Mouse (Mus musculus): Measurements from ENCODE around the gene Dnlz.

The Dnlz gene

DNA sequence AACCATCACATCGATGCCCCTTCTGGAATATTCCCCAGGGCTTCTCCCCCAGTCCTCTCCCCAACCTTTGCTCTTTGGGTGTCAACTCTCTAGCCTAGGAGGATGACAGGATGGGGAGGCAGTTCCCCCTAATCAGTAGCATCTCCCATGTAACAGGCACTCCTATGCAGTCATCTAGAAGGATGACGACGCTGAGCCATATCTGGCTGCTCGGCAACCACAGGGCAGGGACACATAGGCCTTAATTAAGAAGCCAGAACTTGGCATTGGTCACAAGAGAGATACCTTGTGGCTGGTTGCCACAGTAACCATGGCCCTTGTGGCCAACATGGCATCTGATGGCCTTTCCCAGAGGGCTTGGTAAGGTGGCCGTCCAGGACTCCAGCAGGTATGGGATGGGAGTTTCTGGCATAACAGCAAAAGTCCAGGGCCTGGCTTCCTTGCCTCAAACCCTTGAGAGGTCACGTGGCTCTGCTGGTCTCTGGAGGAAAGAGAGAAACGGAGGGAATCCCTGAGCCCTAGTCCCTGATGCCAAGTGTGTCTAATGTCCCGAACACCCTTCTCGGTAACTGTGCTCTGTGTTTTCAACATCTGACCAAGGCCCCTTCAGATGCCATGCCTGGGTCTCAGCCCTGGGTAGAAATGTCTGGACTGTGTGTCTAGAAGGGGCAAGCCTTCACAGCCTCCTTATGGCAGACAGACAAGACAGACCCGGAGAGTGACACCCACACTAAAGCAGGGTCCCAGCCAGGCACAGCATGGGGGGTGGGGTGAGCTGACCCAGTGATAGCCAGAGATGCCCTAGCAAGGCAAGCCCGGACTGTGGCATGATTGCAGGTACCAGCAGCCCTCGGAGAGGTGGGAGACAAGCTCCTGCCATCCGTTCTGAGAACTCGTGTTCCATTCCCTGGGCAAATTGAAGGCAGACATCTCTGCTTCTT lies 31.4 kb downstream of the Dnlz start:
- DNase-seq (ENCODE audit: low read depth), result no peak

DNA sequence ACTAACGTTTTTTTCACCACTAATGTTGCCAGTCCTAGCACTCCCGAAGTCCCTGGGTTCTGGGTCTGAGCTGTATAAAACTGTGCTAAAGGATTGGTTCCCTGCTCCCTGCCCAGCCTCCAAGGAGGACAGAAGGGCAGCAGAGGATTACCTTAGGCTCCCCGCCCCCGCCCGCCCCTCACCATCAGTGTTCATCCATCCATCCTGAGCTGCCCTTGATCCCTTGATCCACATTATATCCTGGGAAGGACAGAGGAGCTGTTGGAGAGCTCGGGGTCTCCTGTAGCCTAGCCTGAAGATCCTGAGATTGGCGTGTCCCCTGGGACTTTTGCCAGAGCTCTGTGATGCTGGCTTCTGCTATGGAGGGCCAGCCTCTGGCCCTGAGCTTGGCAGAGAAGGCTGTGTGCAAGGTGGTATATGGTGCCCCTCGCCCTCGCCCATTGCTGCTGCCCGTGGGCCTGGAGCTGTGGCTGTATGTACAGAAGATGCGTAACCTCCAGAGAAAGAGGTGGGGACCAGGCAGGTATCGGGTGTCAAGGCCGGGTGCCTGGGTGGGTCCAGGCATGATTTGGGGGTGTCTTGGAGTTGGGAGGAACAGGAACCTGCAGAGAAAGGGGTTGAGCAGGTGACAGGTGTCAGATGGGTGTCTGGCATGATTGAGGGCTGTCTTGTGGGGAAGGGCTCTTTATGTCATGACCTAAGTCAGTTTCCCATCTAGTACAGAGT lies 32.2 kb downstream of the Dnlz start:
- no peak for DNase-seq (ENCODE audit: low read depth)

DNA sequence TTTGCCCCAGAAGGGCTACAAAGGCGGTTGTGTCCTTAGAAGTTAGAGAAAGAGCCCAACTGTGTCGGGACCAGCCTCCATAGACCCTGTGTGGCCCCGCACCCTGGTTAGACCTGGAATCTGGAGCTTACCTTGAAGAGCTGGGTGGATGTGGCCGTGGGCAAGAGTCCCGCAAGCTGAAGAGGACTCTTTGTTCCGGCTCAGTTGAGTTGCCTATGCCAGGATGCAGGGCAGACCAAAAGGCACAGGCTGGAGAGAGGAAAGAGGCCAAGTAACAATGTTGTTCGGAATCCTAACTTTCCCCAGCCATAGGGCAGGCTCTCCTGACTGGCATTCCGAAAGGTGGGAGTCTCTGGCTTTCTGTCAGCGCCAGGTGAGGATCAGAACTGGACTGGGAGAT lies 32.8 kb downstream of the Dnlz start:
- DNase-seq (ENCODE audit: low read depth), result no peak

GRCm38 (mm10) chr2:26317991-26318672 lies 33.8 kb downstream of the Dnlz start:
- no peak for DNase-seq (ENCODE audit: low read depth)

- no peak for DNase-seq (ENCODE audit: low read depth)
Measured at GRCm38 (mm10) chr2:26317371-26317770, 34.5 kb downstream of the Dnlz start.

DNA sequence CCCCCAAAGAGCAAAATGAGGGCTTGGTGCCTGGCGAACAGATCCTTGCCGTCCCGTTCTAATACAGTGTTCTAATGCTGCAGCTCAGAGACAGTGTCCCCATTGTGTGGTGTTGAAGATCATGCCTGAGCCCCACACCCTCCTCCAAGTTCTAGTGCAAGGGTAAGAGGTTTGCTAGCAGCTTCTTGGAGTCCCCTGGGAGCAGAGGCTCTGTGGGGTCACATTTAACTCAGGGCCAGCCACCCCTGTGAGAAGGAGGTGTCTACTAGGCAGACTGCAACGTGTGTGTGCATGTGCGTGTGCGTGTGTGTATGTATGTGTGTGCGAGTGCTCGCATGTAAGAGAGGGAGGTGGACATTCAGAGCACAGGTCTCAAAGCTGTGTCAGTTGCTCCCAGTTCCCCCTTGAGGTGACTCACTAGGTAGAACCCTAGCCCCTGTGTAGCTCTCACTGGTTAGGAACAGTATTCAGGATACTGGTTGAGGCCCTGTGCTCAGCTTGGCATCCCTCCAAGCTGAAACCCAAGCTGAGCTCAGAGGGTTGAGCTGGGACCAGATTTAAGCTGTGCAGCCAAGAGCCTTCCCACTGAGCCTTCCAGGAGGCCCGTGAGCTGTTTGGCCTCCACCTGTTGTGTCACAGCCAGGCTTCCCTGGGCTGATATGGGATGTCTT lies 35.2 kb downstream of the Dnlz start:
- DNase-seq (ENCODE audit: low read depth), result peak; percentile 90

DNA sequence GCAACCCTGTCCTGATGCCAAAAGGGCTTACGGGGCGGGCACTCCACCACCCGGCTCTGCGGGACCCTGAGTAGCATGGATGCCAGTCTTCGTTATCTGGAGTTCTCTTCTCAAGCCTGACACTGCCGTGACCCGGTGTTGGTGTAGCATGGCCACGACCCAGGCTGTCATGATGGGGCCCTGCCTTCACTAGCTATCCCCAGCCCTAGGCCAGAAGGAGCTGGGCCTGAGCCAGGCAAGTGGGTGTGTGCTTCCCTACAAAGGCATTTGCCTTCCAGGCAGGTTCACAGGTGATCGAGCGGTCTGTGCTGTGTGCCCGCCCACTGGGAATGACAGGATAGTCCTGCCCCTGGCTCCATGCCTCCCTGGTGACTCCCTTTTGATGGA lies 36.0 kb downstream of the Dnlz start:
- peak; percentile 61 for DNase-seq (ENCODE audit: low read depth)

- peak; percentile 86 for DNase-seq (ENCODE audit: low read depth)
Measured at GRCm38 (mm10) chr2:26315072-26315924, 36.6 kb downstream of the Dnlz start, which contains the start of gene Gpsm1. Gene Gpsm1 (plus strand): TSS chr2:26315515.

- DNase-seq (ENCODE audit: low read depth), result peak; percentile 91
Measured at GRCm38 (mm10) chr2:26314281-26315071, 37.4 kb downstream of the Dnlz start.

- DNase-seq (ENCODE audit: low read depth), result no peak
Measured at GRCm38 (mm10) chr2:26313394-26313793, 38.5 kb downstream of the Dnlz start.

DNA sequence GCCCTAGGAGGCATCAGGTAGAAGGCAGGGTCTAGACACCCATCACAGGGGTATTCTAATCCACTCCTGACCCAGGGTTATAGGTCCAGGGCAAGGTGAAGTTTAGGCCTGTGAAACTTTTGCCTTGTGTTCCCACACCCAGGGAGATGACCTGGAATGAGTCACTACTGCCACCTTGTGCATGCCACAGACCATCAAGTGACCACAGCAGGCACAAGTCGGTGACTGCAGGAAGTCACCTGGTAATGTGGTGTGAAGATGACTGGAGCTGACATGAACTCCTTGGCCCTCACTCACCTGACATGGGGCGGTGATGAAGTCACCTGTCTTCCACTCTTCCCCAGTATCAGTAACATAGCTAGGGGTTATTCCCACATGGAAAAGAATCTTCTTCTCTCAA lies 39.1 kb downstream of the Dnlz start:
- DNase-seq (ENCODE audit: low read depth), result no peak

DNA sequence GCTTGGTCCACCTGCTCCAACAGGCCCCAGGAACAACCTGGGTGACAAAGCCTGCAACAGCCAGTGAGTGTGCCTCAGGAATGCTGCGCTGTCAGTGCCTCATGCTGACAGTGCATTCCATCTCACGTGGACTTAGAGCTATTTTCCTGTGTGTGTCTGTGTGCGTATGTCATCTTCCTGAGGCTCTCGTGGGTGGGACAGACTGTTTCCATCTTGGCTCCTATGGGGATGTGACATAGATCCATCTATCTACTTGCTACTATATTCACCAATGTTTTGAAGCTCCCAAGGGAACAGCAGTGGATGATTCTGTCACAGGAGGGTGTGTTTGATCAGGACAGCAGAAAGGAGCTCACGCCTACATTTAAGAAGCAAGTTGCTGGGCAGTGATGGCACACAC lies 40.0 kb downstream of the Dnlz start:
- DNase-seq (ENCODE audit: low read depth), result no peak

DNA sequence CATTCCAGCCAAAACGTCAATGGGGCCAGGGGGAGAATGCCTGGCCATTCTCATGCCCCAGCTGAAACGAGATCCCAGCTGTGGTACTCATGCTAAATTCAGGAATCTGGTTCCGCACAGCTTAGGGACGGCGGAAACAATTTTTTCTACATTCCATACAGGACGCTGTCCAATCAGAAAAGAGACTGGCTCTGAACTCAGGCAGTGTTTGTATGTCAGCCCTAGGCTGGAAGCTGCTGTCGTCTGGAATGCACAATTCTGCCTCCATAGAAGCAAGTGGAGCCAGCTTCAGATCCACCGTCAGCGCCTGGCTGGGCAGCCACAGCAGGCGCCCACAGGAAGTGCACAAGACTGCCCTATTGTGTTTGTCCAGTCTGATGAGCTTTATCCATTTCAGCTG lies 42.2 kb downstream of the Dnlz start:
- DNase-seq (ENCODE audit: low read depth), result peak; percentile 67

DNA sequence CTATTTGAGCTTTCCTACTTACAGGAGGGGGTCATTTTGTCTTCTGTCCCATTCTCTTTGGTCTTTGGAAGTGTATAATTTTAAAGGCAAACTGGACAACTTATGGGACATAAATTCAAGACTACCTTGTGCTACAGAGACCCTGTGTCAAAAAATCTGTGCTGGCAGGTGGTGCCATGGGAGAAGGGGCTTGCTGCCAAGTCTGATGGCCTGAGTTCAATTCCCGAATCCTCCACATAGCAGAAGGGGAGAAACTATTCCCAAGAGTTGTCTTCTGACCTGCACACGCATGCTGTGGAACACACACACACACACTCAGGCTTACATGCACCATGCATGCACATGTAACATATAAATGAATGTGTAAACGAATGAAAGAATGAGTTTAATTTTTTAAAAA lies 45.2 kb downstream of the Dnlz start:
- DNase-seq (ENCODE audit: low read depth), result no peak

- no peak for DNase-seq (ENCODE audit: low read depth)
Measured at GRCm38 (mm10) chr2:26305555-26305954, 46.4 kb downstream of the Dnlz start.

- DNase-seq (ENCODE audit: low read depth), result no peak
Measured at GRCm38 (mm10) chr2:26304711-26305110, 47.2 kb downstream of the Dnlz start.

- DNase-seq (ENCODE audit: low read depth), result no peak
Measured at GRCm38 (mm10) chr2:26302005-26302503, 49.9 kb downstream of the Dnlz start.

DNA sequence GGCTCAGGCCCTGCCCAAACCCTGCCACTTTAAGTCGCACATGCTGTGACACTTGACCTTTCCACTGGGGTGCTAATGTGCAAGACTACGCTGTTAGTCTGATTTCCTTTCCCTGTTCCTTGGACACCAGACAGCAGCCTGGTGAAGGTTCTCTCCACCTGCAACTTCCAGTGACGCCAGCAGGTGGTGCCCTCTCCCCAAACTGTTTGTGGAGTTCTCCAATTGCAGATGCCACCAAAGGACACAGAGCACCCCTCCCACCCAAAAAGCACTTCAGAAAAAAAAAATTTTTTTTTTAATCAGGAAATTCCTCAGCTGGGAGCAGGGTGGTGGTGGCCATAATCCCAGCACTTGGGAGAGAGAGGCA lies 51.1 kb downstream of the Dnlz start:
- DNase-seq (ENCODE audit: low read depth), result peak; percentile 91

DNA sequence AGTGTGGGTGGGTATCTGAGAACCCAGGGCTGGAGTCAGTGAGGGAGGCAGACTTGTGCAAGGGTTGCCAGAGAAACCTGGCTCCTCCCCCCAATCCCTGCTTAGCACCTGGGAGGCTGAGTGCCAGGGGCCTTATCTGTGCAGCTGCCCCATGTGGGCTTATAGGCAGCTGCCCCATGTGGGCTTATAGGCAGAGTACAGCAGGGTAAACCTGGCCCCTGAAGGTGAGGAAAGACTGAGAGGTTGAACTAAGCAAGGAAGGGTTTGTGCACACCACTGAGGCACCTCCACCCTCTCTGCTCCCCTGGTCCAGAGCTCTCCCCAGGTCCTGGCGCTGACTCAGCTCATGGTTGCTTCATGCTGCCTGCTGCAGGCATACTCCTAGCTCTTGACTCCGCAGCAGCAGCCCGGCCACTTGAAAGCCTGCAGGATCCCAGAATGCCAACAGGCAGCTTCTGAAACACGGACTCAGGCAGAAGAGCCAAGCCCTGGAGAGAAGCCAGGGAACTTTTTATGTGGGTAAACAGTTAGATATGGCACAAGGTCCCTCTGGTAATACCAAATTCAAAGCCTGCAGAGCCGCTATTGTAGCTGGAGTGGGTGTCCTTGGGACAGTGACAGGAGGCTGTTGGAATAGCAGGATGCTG lies 51.6 kb downstream of the Dnlz start:
- peak; percentile 31 for DNase-seq (ENCODE audit: low read depth)

DNA sequence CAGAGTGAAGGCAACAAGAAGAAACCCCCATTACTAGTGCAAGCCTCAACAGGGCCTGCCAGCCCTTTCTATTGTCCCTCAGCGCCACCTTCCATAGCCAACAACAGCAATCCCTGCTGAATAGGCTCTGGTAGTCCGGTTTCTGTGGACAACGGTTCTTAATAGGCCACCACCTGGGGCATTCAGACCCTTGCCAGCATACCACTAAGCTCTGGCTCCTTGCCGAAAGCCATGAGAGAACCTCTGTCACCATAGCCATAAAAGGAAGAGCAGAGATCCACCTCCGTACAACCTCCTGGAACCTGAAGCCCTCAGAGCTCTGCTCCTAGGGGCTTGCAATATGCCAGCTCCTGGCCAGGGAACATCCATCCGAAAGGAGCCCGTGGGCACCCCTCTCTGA lies 52.6 kb downstream of the Dnlz start:
- DNase-seq (ENCODE audit: low read depth), result no peak

Measured in NIH3T3 (cell line).